Mouse (Mus musculus) forebrain, embryonic 10.5 days (tissue): ENCODE results near the gene Pagr1b. TPM values are rescaled to one million over a fixed set of nuclear protein-coding genes. Genes with fewer than 3 reads are reported as not detected.

ENCODE experiments used
- DNase-seq: peaks from one replicate; pipeline ENCODE4 v3.0.0-alpha.2; 2017; ENCODE audit warnings: low spot score; ENCODE audit errors: extremely low spot score
- H3K27ac ChIP-seq: fragments of 300-500 bp; sonication (generic); 2 replicates; pipeline ENCODE4 v1.5.1; 2016; ENCODE audit warnings: mild to moderate bottlenecking
- H3K27me3 ChIP-seq: fragments of 300-500 bp; sonication (generic); 2 replicates; pipeline ENCODE4 v1.6.1; 2016; ENCODE audit warnings: mild to moderate bottlenecking; ENCODE audit not compliant: poor library complexity, severe bottlenecking
- H3K36me3 ChIP-seq: fragments of 300-500 bp; sonication (generic); replicated peaks from 2 replicates; pipeline ENCODE4 v1.6.1; 2016; ENCODE audit warnings: mild to moderate bottlenecking, moderate library complexity
- H3K4me1 ChIP-seq: fragments of 300-500 bp; sonication (generic); 2 replicates; pipeline ENCODE4 v1.6.1; 2016
- H3K4me3 ChIP-seq: fragments of 300-500 bp; sonication (generic); 2 replicates; pipeline ENCODE4 v1.5.1; 2016; ENCODE audit warnings: mild to moderate bottlenecking, moderate library complexity
- H3K9me3 ChIP-seq: fragments of 300-500 bp; sonication (generic); 2 replicates; pipeline ENCODE4 v1.6.1; 2016; ENCODE audit warnings: mild to moderate bottlenecking, moderate library complexity
- WGBS: fragments of 180-500 bp; shearing (Covaris S2); methylation state at CpG from one replicate; pipeline ENCODE4 v1.1.7; 2016; 5-methylcytosine and 5-hydroxymethylcytosine counted together
- polyA plus RNA-seq: library from polyadenylated mRNA; unstranded; fragments of >200 nt; fragmentation: Nextera tagmentation; extraction: Ambion mirVana; gene quantifications from 2 replicates; pipeline ENCODE4 v1.2.1, GENCODE M21; 2016

The Pagr1b gene
- not detected in 2 replicates for polyA plus RNA-seq

DNA sequence TGATC is at the start of gene Pagr1b:
Gene Pagr1b (minus strand): TSS at position 4 of the 5 bp plus-strand sequence.
- no peaks in the 10 kb centered on the region for H3K9me3 ChIP-seq
- H3K4me3 ChIP-seq = peak within 1 kb of the TSS; percentile 76
- peaks cover 46% of the 10 kb centered on the region for H3K36me3 ChIP-seq
- DNase-seq = no peak
- H3K27me3 ChIP-seq = no peaks in the 10 kb centered on the region
- H3K4me1 ChIP-seq = peaks cover 74% of the 10 kb centered on the region
- H3K27ac ChIP-seq = peak within 1 kb of the TSS; percentile 100

- Histone ChIP-seq H3K4me3 (no peak overlapping the region), H3K27me3 (no peaks in the 10 kb centered on the region), H3K36me3 (no peaks in the 10 kb centered on the region), H3K9me3 (no peaks in the 10 kb centered on the region), H3K27ac (no peak overlapping the region), H3K4me1 (no peaks in the 10 kb centered on the region)
- DNase-seq = no peak
- WGBS = 88% methylated on average over 6 of the region's 6 CpGs
Measured at GRCm38 (mm10) chr7:127065538-127065937, 49.3 kb upstream of the Pagr1b start.

DNA sequence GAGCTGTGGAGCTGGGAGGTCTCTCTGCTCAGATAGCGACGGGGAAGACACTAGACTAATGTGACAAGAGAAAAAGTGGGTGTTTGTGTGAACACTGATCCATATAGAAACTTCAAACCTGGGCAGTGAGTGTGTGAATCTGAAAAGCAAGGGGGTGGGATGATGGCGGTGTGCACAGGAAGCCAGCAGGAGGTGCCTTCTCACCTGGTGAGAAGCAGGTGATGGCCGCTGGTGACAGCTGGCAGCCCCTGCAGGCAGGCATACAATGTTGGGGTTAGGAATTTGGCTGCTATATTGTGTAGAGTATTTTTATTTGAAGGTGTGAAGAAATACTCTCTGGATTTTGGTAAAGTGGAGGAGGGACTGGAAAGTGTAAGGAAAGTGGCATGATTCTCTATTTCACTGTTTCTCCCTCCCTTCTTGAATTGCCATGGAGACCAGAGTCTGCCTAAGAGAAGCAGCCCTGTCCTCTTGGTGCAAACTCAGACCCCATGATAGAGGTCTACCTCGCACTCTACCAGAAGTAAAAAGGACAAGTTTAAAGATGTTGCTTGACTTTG is 38.8 kb upstream of the Pagr1b start:
- H3K4me3 ChIP-seq = no peak overlapping the region
- no peak for DNase-seq
- no peaks in the 10 kb centered on the region for H3K4me1 ChIP-seq
- 77% methylated on average over 5 of the region's 5 CpGs for WGBS
- no peaks in the 10 kb centered on the region for H3K27me3 ChIP-seq
- H3K9me3 ChIP-seq = no peaks in the 10 kb centered on the region
- no peak overlapping the region for H3K27ac ChIP-seq
- H3K36me3 ChIP-seq = no peaks in the 10 kb centered on the region

DNA sequence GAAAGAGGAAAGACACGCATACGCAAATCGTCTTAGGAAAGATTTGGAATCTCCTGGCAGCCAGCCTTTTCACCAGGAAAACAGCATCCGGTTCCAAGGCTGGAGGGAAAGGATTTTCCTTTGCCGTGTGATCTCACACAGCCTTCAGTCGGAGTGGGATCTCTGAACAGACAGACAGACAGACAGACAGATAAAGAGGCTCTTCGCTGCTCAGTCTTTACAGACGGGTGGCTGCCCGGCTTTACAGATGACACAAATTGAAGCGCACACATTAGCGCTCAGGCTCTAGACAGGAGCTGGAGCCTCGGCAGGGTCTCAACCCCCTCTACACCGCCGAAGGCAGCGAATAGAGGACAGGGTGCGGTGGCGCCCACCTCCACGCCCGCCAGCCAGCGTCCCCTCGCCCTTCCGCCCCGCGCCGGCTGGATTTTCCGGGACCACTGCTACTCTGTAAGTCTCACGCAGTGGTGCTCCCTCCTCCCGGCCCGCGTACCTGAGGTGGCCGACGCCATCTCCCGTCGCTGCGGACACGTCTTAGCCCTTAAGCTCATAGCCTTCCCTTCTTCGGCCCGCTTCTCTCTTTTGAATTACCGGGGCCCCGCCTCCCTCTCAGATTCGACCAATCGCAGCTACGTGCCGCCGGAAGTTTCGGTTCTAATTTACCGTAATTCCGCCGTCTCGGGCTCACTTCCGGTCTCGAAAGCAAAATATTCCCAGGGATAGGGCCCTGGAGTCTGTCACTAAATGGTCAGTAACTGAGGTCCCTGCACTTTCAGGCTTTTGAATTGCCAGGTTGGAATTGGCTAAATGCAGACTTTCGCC is 25.8 kb upstream of the Pagr1b start, which contains the start of gene Kif22:
Gene Kif22 (minus strand): TSS at position 621 of the 822 bp plus-strand sequence.
- Histone ChIP-seq H3K4me3 (peak within 1 kb of the TSS; percentile 97), H3K9me3 (no peaks in the 10 kb centered on the region), H3K36me3 (peaks cover 37% of the 10 kb centered on the region), H3K27ac (peak within 1 kb of the TSS; percentile 96), H3K4me1 (peaks cover 23% of the 10 kb centered on the region), H3K27me3 (no peaks in the 10 kb centered on the region)
- under 1% methylated on average over 53 of the region's 53 CpGs for WGBS
- DNase-seq = peak; percentile 90

GRCm38 (mm10) chr7:127031244-127031643 is 15.0 kb upstream of the Pagr1b start:
- WGBS = 95% methylated on average over 1 of the region's 1 CpGs
- DNase-seq = no peak
- Histone ChIP-seq H3K4me3 (no peak overlapping the region), H3K27ac (no peak overlapping the region), H3K36me3 (peaks cover 89% of the 10 kb centered on the region), H3K9me3 (no peaks in the 10 kb centered on the region), H3K4me1 (peaks cover 14% of the 10 kb centered on the region), H3K27me3 (no peaks in the 10 kb centered on the region)

- Histone ChIP-seq H3K4me1 (peaks cover 16% of the 10 kb centered on the region), H3K27ac (no peak overlapping the region), H3K27me3 (no peaks in the 10 kb centered on the region), H3K36me3 (peaks cover 85% of the 10 kb centered on the region), H3K4me3 (no peak overlapping the region), H3K9me3 (no peaks in the 10 kb centered on the region)
- no peak for DNase-seq
- whole genome bisulfite sequencing = 98% methylated on average over 1 of the region's 1 CpGs
Measured at GRCm38 (mm10) chr7:127030172-127030571, 13.9 kb upstream of the Pagr1b start.

DNA sequence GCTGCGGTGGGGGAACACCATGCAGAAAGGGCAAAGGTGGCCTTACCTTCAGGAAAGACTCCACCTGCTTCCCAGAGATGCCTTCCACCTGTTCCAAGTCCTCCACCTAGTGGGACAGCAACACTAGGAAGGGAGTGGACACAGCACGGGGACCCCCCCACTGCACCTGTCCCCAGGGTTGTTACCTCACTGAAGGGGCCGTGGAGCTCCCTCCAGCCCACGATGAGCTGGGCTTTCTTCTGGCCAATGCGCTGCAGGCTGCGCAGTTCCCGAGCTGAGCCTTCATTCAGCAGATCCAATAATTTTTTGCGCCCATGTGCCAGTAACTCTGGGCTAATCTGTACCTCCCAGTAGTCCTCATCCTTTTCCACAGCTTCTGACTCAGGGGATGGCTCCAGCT is 11.6 kb upstream of the Pagr1b start:
- Histone ChIP-seq H3K36me3 (peaks cover 85% of the 10 kb centered on the region), H3K4me3 (peak overlapping the region; percentile 92), H3K27ac (peak overlapping the region; percentile 100), H3K27me3 (no peaks in the 10 kb centered on the region), H3K4me1 (peaks cover 39% of the 10 kb centered on the region), H3K9me3 (no peaks in the 10 kb centered on the region)
- 66% methylated on average over 8 of the region's 8 CpGs for WGBS
- DNase-seq = no peak

DNA sequence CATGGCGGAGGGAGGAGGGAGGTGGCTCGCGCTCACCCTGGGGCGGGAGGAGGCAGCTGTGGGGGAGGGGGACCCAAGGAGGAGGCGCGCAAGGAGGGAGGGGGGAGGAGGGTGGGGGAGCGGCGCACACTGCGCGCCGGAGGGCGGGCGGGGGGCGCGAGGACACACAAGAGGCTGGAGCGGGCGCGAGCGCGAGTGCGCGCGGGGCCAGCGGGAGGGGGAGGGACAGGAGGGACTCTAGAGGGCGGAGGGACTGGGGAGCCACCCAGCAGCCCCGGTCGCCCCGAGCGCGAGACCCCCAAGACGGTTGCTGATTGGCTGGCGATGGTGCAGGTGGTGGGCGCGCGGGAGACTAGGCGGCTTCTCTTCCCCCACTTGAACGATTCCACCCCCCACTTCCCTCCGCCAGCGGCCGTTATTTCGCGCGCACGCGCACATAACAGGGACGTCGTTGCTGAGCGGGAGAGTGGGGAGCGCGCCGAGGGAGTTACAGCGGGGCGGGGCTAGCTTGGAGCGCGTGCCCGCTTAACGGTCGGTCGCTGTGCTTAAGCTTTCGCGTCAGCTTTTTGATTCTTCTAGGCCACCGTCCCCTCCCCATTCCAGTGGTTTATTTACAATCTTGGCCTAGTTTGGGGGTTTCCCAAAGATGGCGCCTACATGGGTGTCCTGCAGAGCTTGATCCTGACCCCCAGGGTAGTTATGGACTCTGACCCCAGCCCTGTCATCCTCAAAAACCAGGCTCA is 10.9 kb upstream of the Pagr1b start, which contains the start of gene Maz:
Gene Maz (minus strand): TSS at position 54 of the 743 bp plus-strand sequence.
- no peaks in the 10 kb centered on the region for H3K27me3 ChIP-seq
- H3K4me3 ChIP-seq = peak within 1 kb of the TSS; percentile 92
- H3K27ac ChIP-seq = peak within 1 kb of the TSS; percentile 100
- H3K9me3 ChIP-seq = no peaks in the 10 kb centered on the region
- WGBS = under 1% methylated on average over 54 of the region's 63 CpGs
- peaks cover 85% of the 10 kb centered on the region for H3K36me3 ChIP-seq
- H3K4me1 ChIP-seq = peaks cover 47% of the 10 kb centered on the region
- peak; percentile 99 for DNase-seq

GRCm38 (mm10) chr7:127026616-127026983 is 10.3 kb upstream of the Pagr1b start:
- H3K9me3 ChIP-seq = no peaks in the 10 kb centered on the region
- H3K36me3 ChIP-seq = peaks cover 85% of the 10 kb centered on the region
- H3K27me3 ChIP-seq = no peaks in the 10 kb centered on the region
- WGBS = 0% methylated on average over 6 of the region's 48 CpGs
- H3K4me1 ChIP-seq = peaks cover 52% of the 10 kb centered on the region
- DNase-seq = no peak
- peak overlapping the region; percentile 100 for H3K27ac ChIP-seq
- peak overlapping the region; percentile 92 for H3K4me3 ChIP-seq

DNA sequence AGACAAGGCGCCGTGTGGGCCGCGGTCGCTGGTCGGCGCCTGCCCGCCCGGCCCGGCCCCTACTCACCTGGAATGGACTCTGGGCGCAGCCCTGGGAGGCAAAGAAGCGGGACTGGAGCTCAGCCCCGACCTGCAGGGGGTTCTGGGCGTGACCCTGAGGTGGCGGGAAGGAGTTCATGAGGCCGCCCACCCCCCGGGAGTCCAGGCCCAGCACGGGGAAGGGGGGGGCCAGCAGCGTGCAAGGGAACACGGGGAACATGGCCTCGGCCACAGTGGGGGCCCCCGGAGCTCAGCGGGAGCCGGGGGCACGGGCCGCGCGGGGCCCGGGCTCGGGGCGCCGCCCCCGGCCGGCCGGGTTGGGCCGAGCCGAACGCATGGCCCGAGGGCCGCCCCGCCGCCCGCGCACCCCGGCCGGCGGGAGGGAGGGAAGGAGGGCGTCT is 9.9 kb upstream of the Pagr1b start:
- H3K27me3 ChIP-seq = no peaks in the 10 kb centered on the region
- no peaks in the 10 kb centered on the region for H3K9me3 ChIP-seq
- peaks cover 56% of the 10 kb centered on the region for H3K4me1 ChIP-seq
- under 1% methylated on average over 47 of the region's 48 CpGs for WGBS
- H3K4me3 ChIP-seq = peak overlapping the region; percentile 92
- peak overlapping the region; percentile 100 for H3K27ac ChIP-seq
- peaks cover 81% of the 10 kb centered on the region for H3K36me3 ChIP-seq
- DNase-seq = peak; percentile 81

- DNase-seq = peak; percentile 50
- peaks cover 61% of the 10 kb centered on the region for H3K4me1 ChIP-seq
Measured at GRCm38 (mm10) chr7:127025556-127026160, 9.4 kb upstream of the Pagr1b start.

GRCm38 (mm10) chr7:127024755-127025555 is 8.7 kb upstream of the Pagr1b start:
- H3K27ac ChIP-seq = peak overlapping the region; percentile 100
- WGBS = under 1% methylated on average over 30 of the region's 30 CpGs
- H3K36me3 ChIP-seq = peaks cover 69% of the 10 kb centered on the region
- DNase-seq = peak; percentile 75
- H3K4me3 ChIP-seq = peak overlapping the region; percentile 92
- H3K4me1 ChIP-seq = peaks cover 69% of the 10 kb centered on the region
- H3K9me3 ChIP-seq = no peaks in the 10 kb centered on the region
- no peaks in the 10 kb centered on the region for H3K27me3 ChIP-seq

More at GRCm38 (mm10) chr7:127025556-127026160, 9.4 kb upstream of the Pagr1b start:
- H3K27me3 ChIP-seq = no peaks in the 10 kb centered on the region
- H3K36me3 ChIP-seq = peaks cover 76% of the 10 kb centered on the region
- H3K27ac ChIP-seq = peak overlapping the region; percentile 100
- no peaks in the 10 kb centered on the region for H3K9me3 ChIP-seq
- WGBS = under 1% methylated on average over 64 of the region's 65 CpGs
- peak overlapping the region; percentile 92 for H3K4me3 ChIP-seq
